Mouse (Mus musculus) frontal cortex, postnatal 10 days (tissue): ENCODE data around the gene Rps6ka2.
A peak's percentile ranks its signal among the peaks of the same experiment; 100 is the strongest.
"Not testable (repeated sequence)": the region's sequence is repeated elsewhere in the genome, so short reads cannot be mapped to it uniquely, and the experiment has no call there.

Experiments used
- DNase-seq, 2 experiments: peaks; one replicate each; pipeline ENCODE4 v3.0.0; 2022; ENCODE audit warnings: low spot score in 2 of 2, mixed read lengths in 1 of 2

Rps6ka2 gene

GRCm38 (mm10) chr17:7270506-7270905 lies 100.6 kb downstream of the Rps6ka2 start:
- DNase-seq, result no peak

GRCm38 (mm10) chr17:7271522-7272134 lies 101.7 kb downstream of the Rps6ka2 start:
- DNase-seq, result no peak

- DNase-seq, result no peak
Measured at GRCm38 (mm10) chr17:7273054-7273453, 103.1 kb downstream of the Rps6ka2 start.

GRCm38 (mm10) chr17:7273785-7274184 lies 103.9 kb downstream of the Rps6ka2 start:
- DNase-seq, result no peak

GRCm38 (mm10) chr17:7278702-7279242 lies 108.9 kb downstream of the Rps6ka2 start:
- no peak for DNase-seq

- DNase-seq, result no peak
Measured at GRCm38 (mm10) chr17:7279251-7279650, 109.3 kb downstream of the Rps6ka2 start.

GRCm38 (mm10) chr17:7284297-7284910 lies 114.5 kb downstream of the Rps6ka2 start:
- DNase-seq, result no peak

GRCm38 (mm10) chr17:7285292-7285691 lies 115.4 kb downstream of the Rps6ka2 start:
- DNase-seq, result no peak

GRCm38 (mm10) chr17:7286422-7287050 lies 116.6 kb downstream of the Rps6ka2 start:
- DNase-seq, result no peak

GRCm38 (mm10) chr17:7292012-7292684 lies 122.2 kb downstream of the Rps6ka2 start:
- DNase-seq, result no peak

- peak; percentile 51 to 53 for DNase-seq
Measured at GRCm38 (mm10) chr17:7306278-7307196, 136.6 kb downstream of the Rps6ka2 start.

GRCm38 (mm10) chr17:7315693-7316382 lies 145.9 kb downstream of the Rps6ka2 start:
- DNase-seq, result not testable (repeated sequence)

- DNase-seq, result not testable (repeated sequence)
Measured at GRCm38 (mm10) chr17:7319789-7320188, 149.9 kb downstream of the Rps6ka2 start.

GRCm38 (mm10) chr17:7324346-7324745 lies 154.4 kb downstream of the Rps6ka2 start, which contains the start of gene Tcp10a:
Gene Tcp10a, plus strand, starts transcription at chr17:7324646.
- not testable (repeated sequence) for DNase-seq

- DNase-seq, result not testable (repeated sequence)
Measured at GRCm38 (mm10) chr17:7326415-7326814, 156.5 kb downstream of the Rps6ka2 start.

- DNase-seq, result not testable (repeated sequence)
Measured at GRCm38 (mm10) chr17:7332745-7333144, 162.8 kb downstream of the Rps6ka2 start.

GRCm38 (mm10) chr17:7337381-7337780 lies 167.5 kb downstream of the Rps6ka2 start:
- not testable (repeated sequence) for DNase-seq

GRCm38 (mm10) chr17:7348765-7349164 lies 178.8 kb downstream of the Rps6ka2 start:
- not testable (repeated sequence) for DNase-seq

GRCm38 (mm10) chr17:7352596-7352995 lies 182.7 kb downstream of the Rps6ka2 start, which contains the start of gene Ttll2:
Gene Ttll2, minus strand, starts transcription at chr17:7352696.
- DNase-seq, result not testable (repeated sequence)
